Mouse (Mus musculus) stomach, embryonic 14.5 days (tissue): ENCODE measurements at regions not wholly inside any gene's neighbourhood (a gene's known extent, or its start where the extent isn't known, plus 50 kb on each side); places are given as distances from the start of the nearest gene placed in this dataset.

Experiments
- ATAC-seq: fragments of 200-750 bp; cut with Nextera tagmentation; 2 replicates; pipeline ENCODE4 v1.8.0; 2017; ENCODE audit warnings: low read depth, moderate TSS enrichment; ENCODE audit not compliant: insufficient number of reproducible peaks, insufficient read depth, low FRiP score
- H3K27ac ChIP-seq: fragments of 300-500 bp; sonication (generic); 2 replicates; pipeline ENCODE4 v1.5.1; 2014; ENCODE audit warnings: mild to moderate bottlenecking, low read length, moderate library complexity, mixed read lengths
- H3K27me3 ChIP-seq: fragments of 300-500 bp; sonication (generic); 2 replicates; pipeline ENCODE4 v1.6.1; 2014; ENCODE audit warnings: low read length, control low read depth, mixed read lengths; ENCODE audit not compliant: control insufficient read depth, insufficient read depth
- H3K36me3 ChIP-seq: fragments of 300-500 bp; sonication (generic); 2 replicates; pipeline ENCODE4 v1.6.1; 2014; ENCODE audit warnings: mild to moderate bottlenecking, control low read depth, low read length, moderate library complexity, mixed read lengths; ENCODE audit not compliant: control insufficient read depth, insufficient read depth
- H3K4me1 ChIP-seq: fragments of 300-500 bp; sonication (generic); 2 replicates; pipeline ENCODE4 v1.6.1; 2014; ENCODE audit warnings: low read length, control low read depth, mixed read lengths; ENCODE audit not compliant: control insufficient read depth, insufficient read depth
- H3K4me2 ChIP-seq: fragments of 300-500 bp; sonication (generic); replicated peaks from 2 replicates; pipeline ENCODE4 v1.6.1; 2014; ENCODE audit warnings: low read depth, low read length, control low read depth
- H3K4me3 ChIP-seq: fragments of 300-500 bp; sonication (generic); 2 replicates; pipeline ENCODE4 v1.5.1; 2014; ENCODE audit warnings: low read depth, low read length, control low read depth
- H3K9ac ChIP-seq: fragments of 300-500 bp; sonication (generic); replicated peaks from 2 replicates; pipeline ENCODE4 v1.6.1; 2014; ENCODE audit warnings: low read depth, mild to moderate bottlenecking, control low read depth, low read length, moderate library complexity, mixed read lengths
- H3K9me3 ChIP-seq: fragments of 300-500 bp; sonication (generic); 2 replicates; pipeline ENCODE4 v1.6.1; 2016; ENCODE audit warnings: low read depth, low read length, control low read depth; ENCODE audit not compliant: control insufficient read depth
- WGBS: fragments of 180-500 bp; shearing (Covaris S2); extraction: QIAGEN DNeasy Blood & Tissue Kit; methylation state at CpG from one replicate; pipeline ENCODE4 v1.1.7; 2014; 5-methylcytosine and 5-hydroxymethylcytosine counted together

GRCm38 (mm10) chr11:52618646-52619045, 145.8 kb upstream of the Fstl4 start:
- Histone ChIP-seq H3K4me1 (no peaks in the 10 kb centered on the region), H3K36me3 (no peaks in the 10 kb centered on the region), H3K27ac (no peak overlapping the region), H3K27me3 (no peaks in the 10 kb centered on the region), H3K4me2 (no peak overlapping the region), H3K9ac (no peak overlapping the region), H3K4me3 (no peak overlapping the region), H3K9me3 (no peaks in the 10 kb centered on the region)
- no peak for ATAC-seq
- WGBS: 56% methylated on average over 9 of the region's 9 CpGs

- ATAC-seq: no peak
- Histone ChIP-seq H3K27ac (no peak overlapping the region), H3K9ac (no peak overlapping the region), H3K4me2 (no peak overlapping the region), H3K9me3 (no peaks in the 10 kb centered on the region), H3K4me3 (no peak overlapping the region), H3K27me3 (no peaks in the 10 kb centered on the region), H3K4me1 (no peaks in the 10 kb centered on the region), H3K36me3 (no peaks in the 10 kb centered on the region)
- WGBS: 49% methylated on average over 4 of the region's 4 CpGs
These were observed 141.6 kb upstream of the Fstl4 start for GRCm38 (mm10) chr11:52622861-52623260.

- Histone ChIP-seq H3K4me1 (no peaks in the 10 kb centered on the region), H3K27me3 (no peaks in the 10 kb centered on the region), H3K36me3 (no peaks in the 10 kb centered on the region), H3K9me3 (no peaks in the 10 kb centered on the region), H3K9ac (no peak overlapping the region), H3K4me2 (no peak overlapping the region), H3K27ac (no peak overlapping the region), H3K4me3 (no peak overlapping the region)
- ATAC-seq: no peak
- 46% methylated on average over 2 of the region's 2 CpGs for WGBS
These were observed 135.6 kb upstream of the Fstl4 start for GRCm38 (mm10) chr11:52628875-52629274.

GRCm38 (mm10) chr11:52629776-52630175, 134.7 kb upstream of the Fstl4 start:
- Histone ChIP-seq H3K4me3 (no peak overlapping the region), H3K27me3 (no peaks in the 10 kb centered on the region), H3K4me1 (no peaks in the 10 kb centered on the region), H3K36me3 (no peaks in the 10 kb centered on the region), H3K27ac (no peak overlapping the region), H3K4me2 (no peak overlapping the region), H3K9me3 (no peaks in the 10 kb centered on the region), H3K9ac (no peak overlapping the region)
- WGBS: 62% methylated on average over 5 of the region's 5 CpGs
- ATAC-seq: no peak

GRCm38 (mm10) chr11:52631579-52631978, 132.9 kb upstream of the Fstl4 start:
- H3K9me3 ChIP-seq: no peaks in the 10 kb centered on the region
- no peak for ATAC-seq
- H3K27ac ChIP-seq: no peak overlapping the region
- H3K4me2 ChIP-seq: no peak overlapping the region
- WGBS: 57% methylated on average over 3 of the region's 3 CpGs
- H3K4me1 ChIP-seq: no peaks in the 10 kb centered on the region
- no peak overlapping the region for H3K4me3 ChIP-seq
- H3K36me3 ChIP-seq: no peaks in the 10 kb centered on the region
- no peaks in the 10 kb centered on the region for H3K27me3 ChIP-seq
- H3K9ac ChIP-seq: no peak overlapping the region

- H3K9ac ChIP-seq: no peak overlapping the region
- H3K27ac ChIP-seq: no peak overlapping the region
- no peaks in the 10 kb centered on the region for H3K9me3 ChIP-seq
- H3K4me3 ChIP-seq: no peak overlapping the region
- ATAC-seq: no peak
- no peaks in the 10 kb centered on the region for H3K27me3 ChIP-seq
- no peak overlapping the region for H3K4me2 ChIP-seq
- H3K36me3 ChIP-seq: no peaks in the 10 kb centered on the region
- WGBS: 72% methylated on average over 3 of the region's 3 CpGs
- H3K4me1 ChIP-seq: no peaks in the 10 kb centered on the region
These were observed 130.2 kb upstream of the Fstl4 start for GRCm38 (mm10) chr11:52634189-52634588.

- no peak overlapping the region for H3K9ac ChIP-seq
- 34% methylated on average over 13 of the region's 13 CpGs for WGBS
- H3K4me3 ChIP-seq: no peak overlapping the region
- H3K27me3 ChIP-seq: no peaks in the 10 kb centered on the region
- no peak for ATAC-seq
- no peak overlapping the region for H3K27ac ChIP-seq
- no peak overlapping the region for H3K4me2 ChIP-seq
- no peaks in the 10 kb centered on the region for H3K4me1 ChIP-seq
- H3K9me3 ChIP-seq: no peaks in the 10 kb centered on the region
- H3K36me3 ChIP-seq: no peaks in the 10 kb centered on the region
These were observed 128.6 kb upstream of the Fstl4 start for GRCm38 (mm10) chr11:52635716-52636389.

GRCm38 (mm10) chr11:52638939-52639338, 125.5 kb upstream of the Fstl4 start:
- H3K36me3 ChIP-seq: no peaks in the 10 kb centered on the region
- H3K27ac ChIP-seq: no peak overlapping the region
- H3K4me2 ChIP-seq: no peak overlapping the region
- no peak for ATAC-seq
- no peaks in the 10 kb centered on the region for H3K27me3 ChIP-seq
- H3K9me3 ChIP-seq: no peaks in the 10 kb centered on the region
- H3K4me1 ChIP-seq: no peaks in the 10 kb centered on the region; the same call in 1 of the 2 replicates
- H3K9ac ChIP-seq: no peak overlapping the region
- no peak overlapping the region for H3K4me3 ChIP-seq
- 93% methylated on average over 1 of the region's 1 CpGs for WGBS

GRCm38 (mm10) chr11:52641725-52642338, 122.6 kb upstream of the Fstl4 start:
- Histone ChIP-seq H3K4me2 (no peak overlapping the region), H3K4me3 (no peak overlapping the region), H3K36me3 (no peaks in the 10 kb centered on the region), H3K9ac (no peak overlapping the region), H3K4me1 (no peaks in the 10 kb centered on the region; the same call in 1 of the 2 replicates), H3K9me3 (no peaks in the 10 kb centered on the region), H3K27me3 (no peaks in the 10 kb centered on the region), H3K27ac (no peak overlapping the region)
- ATAC-seq: no peak
- 39% methylated on average over 14 of the region's 14 CpGs for WGBS
